Mouse (Mus musculus) bone marrow macrophage, adult 2 months (primary cell): Measurements from ENCODE around the gene Cd200r3. TPM values are rescaled to one million over a fixed set of nuclear protein-coding genes. Genes with fewer than 3 reads are reported as not detected.

Source experiments
- H3K27ac ChIP-seq: 2 replicates; pipeline ENCODE4 v1.5.1; 2012; ENCODE audit warnings: low read depth, low read length; ENCODE audit not compliant: insufficient read depth
- H3K4me1 ChIP-seq: 2 replicates; pipeline ENCODE4 v1.6.1; 2012; ENCODE audit warnings: low read length; ENCODE audit not compliant: control insufficient read depth, insufficient read depth
- H3K4me3 ChIP-seq: 2 replicates; pipeline ENCODE4 v1.5.1; 2012; ENCODE audit warnings: mild to moderate bottlenecking, low read length, moderate library complexity; ENCODE audit not compliant: insufficient read depth
- CTCF ChIP-seq: IDR thresholded peaks from 2 replicates; pipeline ENCODE4 v1.5.1; 2012; ENCODE audit warnings: low read depth, mild to moderate bottlenecking, low read length, moderate library complexity
- POLR2A ChIP-seq: IDR thresholded peaks from 2 replicates; pipeline ENCODE4 v1.6.1; 2012; ENCODE audit warnings: mild to moderate bottlenecking, low read depth, low read length, borderline replicate concordance
- polyA plus RNA-seq: library from polyadenylated mRNA; stranded (reverse); fragments of >200 nt; gene quantifications from 2 replicates; pipeline ENCODE4 v1.2.4, GENCODE M21; 2012; ENCODE audit not compliant: missing spikeins, insufficient read depth, insufficient read length

Gene Cd200r3
- polyA plus RNA-seq, 1 experiment = not detected

GRCm38 (mm10) chr16:45015591-45015990 lies 72.1 kb downstream of the Cd200r3 start:
- no peak overlapping the region for H3K4me3 ChIP-seq
- peaks cover 15% of the 10 kb centered on the region for H3K4me1 ChIP-seq
- H3K27ac ChIP-seq = no peak overlapping the region
- TF ChIP-seq POLR2A (no peak), CTCF (no peak)

GRCm38 (mm10) chr16:45016488-45016887 lies 73.0 kb downstream of the Cd200r3 start:
- Histone ChIP-seq H3K4me1 (peaks cover 19% of the 10 kb centered on the region), H3K4me3 (no peak overlapping the region), H3K27ac (no peak overlapping the region)
- TF ChIP-seq POLR2A (no peak), CTCF (no peak)

GRCm38 (mm10) chr16:45018868-45019267 lies 75.4 kb downstream of the Cd200r3 start:
- Histone ChIP-seq H3K27ac (no peak overlapping the region), H3K4me3 (no peak overlapping the region), H3K4me1 (peaks cover 26% of the 10 kb centered on the region)
- TF ChIP-seq CTCF (no peak), POLR2A (no peak)

- Histone ChIP-seq H3K27ac (no peak overlapping the region), H3K4me3 (no peak overlapping the region), H3K4me1 (peaks cover 23% of the 10 kb centered on the region)
- no peak for TF ChIP-seq POLR2A
- TF ChIP-seq CTCF = no peak
Observed at GRCm38 (mm10) chr16:45020055-45020454, 76.6 kb downstream of the Cd200r3 start.

GRCm38 (mm10) chr16:45020669-45021309 lies 77.3 kb downstream of the Cd200r3 start:
- Histone ChIP-seq H3K4me3 (no peak overlapping the region), H3K4me1 (peaks cover 23% of the 10 kb centered on the region), H3K27ac (no peak overlapping the region)

GRCm38 (mm10) chr16:45021443-45021842 lies 78.0 kb downstream of the Cd200r3 start:
- Histone ChIP-seq H3K4me3 (no peak overlapping the region), H3K27ac (no peak overlapping the region), H3K4me1 (peaks cover 23% of the 10 kb centered on the region)
- no peak for TF ChIP-seq CTCF
- no peak for TF ChIP-seq POLR2A

More at GRCm38 (mm10) chr16:45020669-45021309, 77.3 kb downstream of the Cd200r3 start:
- TF ChIP-seq CTCF = no peak
- TF ChIP-seq POLR2A = no peak

GRCm38 (mm10) chr16:45023904-45024303 lies 80.4 kb downstream of the Cd200r3 start:
- no peak overlapping the region for H3K27ac ChIP-seq
- peaks cover 18% of the 10 kb centered on the region for H3K4me1 ChIP-seq
- TF ChIP-seq CTCF = peak; percentile 56; the same call in 1 of the 2 replicates
- no peak for TF ChIP-seq POLR2A
- H3K4me3 ChIP-seq = no peak overlapping the region

- Histone ChIP-seq H3K4me1 (peaks cover 23% of the 10 kb centered on the region), H3K4me3 (no peak overlapping the region), H3K27ac (no peak overlapping the region)
- TF ChIP-seq CTCF (no peak), POLR2A (no peak)
Observed at GRCm38 (mm10) chr16:45025321-45025720, 81.8 kb downstream of the Cd200r3 start.

GRCm38 (mm10) chr16:45029080-45029479 lies 85.6 kb downstream of the Cd200r3 start:
- Histone ChIP-seq H3K4me3 (no peak overlapping the region), H3K4me1 (peaks cover 23% of the 10 kb centered on the region), H3K27ac (no peak overlapping the region)
- TF ChIP-seq CTCF (no peak), POLR2A (no peak)

- Histone ChIP-seq H3K4me1 (peaks cover 23% of the 10 kb centered on the region), H3K27ac (no peak overlapping the region), H3K4me3 (no peak overlapping the region)
- TF ChIP-seq POLR2A (no peak), CTCF (no peak)
Observed at GRCm38 (mm10) chr16:45029493-45029892, 86.0 kb downstream of the Cd200r3 start.
